Mouse (Mus musculus) embryonic fibroblast, embryonic 13.5 days (primary cell): Measurements from ENCODE around the gene Cbarp.

ENCODE experiments used
- CTCF ChIP-seq: IDR thresholded peaks from 2 replicates; pipeline ENCODE4 v1.5.1; 2011; ENCODE audit warnings: mild to moderate bottlenecking, control low read depth, low read length, moderate library complexity, borderline replicate concordance; ENCODE audit not compliant: insufficient read depth
- POLR2A ChIP-seq: IDR thresholded peaks from 2 replicates; pipeline ENCODE4 v1.6.1; 2011; ENCODE audit warnings: low read depth, mild to moderate bottlenecking, control low read depth, low read length, moderate library complexity

DNA sequence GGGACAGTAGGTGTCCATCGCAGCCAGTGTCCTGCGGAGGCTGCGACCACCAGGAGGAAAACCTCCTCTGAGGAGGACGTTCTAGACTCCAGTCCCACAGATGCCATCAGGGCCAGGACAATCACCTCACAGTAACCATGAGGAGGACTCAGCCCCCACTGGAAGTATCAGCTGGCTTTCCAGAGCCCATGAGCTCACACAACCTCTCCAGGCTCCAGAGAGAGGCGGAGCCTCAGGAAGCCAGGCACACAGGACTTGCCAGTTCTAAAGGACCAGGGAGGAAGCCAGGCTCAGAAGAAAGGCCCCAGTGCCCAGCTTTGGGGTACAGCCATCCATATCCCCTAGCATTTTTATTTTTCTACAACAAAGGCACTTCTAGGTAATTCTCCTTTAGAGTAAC lies 45.1 kb downstream of the Cbarp start:
- TF ChIP-seq CTCF (no peak), POLR2A (no peak)
